Mouse (Mus musculus) bone marrow, adult 2 months (tissue): ENCODE measurements at regions not wholly inside any gene's neighbourhood (a gene's known extent, or its start where the extent isn't known, plus 50 kb on each side); places are given as distances from the start of the nearest gene placed in this dataset.

Experiments
- CTCF ChIP-seq: fragments of 200-500 bp; IDR thresholded peaks from 2 replicates; pipeline ENCODE4 v1.5.1; 2011; ENCODE audit warnings: low read length, control low read depth; ENCODE audit not compliant: control insufficient read depth, insufficient read depth
- POLR2A ChIP-seq: fragments of 200-500 bp; IDR thresholded peaks from 2 replicates; pipeline ENCODE4 v1.6.1; 2011; ENCODE audit warnings: low read depth, mild to moderate bottlenecking, control low read depth, low read length, borderline replicate concordance; ENCODE audit not compliant: control insufficient read depth

DNA sequence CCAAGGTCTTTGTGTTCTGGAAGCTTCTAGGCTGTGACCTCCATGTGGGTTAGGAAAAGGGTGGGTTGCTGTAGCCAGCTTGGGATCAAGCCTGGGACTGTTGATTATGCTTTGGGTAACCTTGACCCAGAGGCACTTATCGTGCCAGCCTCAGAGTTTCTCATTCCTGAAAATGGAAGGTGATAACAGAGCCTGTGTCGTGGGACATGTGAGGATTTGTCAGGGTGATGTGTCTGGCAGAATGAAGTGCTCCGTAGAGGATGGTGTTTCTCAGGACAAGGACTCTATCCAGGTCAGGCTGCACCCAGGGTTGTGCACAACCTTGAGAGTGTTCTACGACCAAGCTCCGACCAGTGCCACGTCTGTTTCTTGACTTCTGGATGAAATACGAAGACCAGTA is 316.4 kb downstream of the Gm49356 start:
- TF ChIP-seq POLR2A (no peak), CTCF (no peak)
